Mouse (Mus musculus): ENCODE results near the gene Cbx7.

Cbx7 gene

GRCm38 (mm10) chr15:80003581-80003980 lies 32.7 kb upstream of the Cbx7 start:
- no peak for DNase-seq (ENCODE audit: inconsistent age in 2 of 2, low spot score in 1 of 2)

GRCm38 (mm10) chr15:80001601-80002000 lies 30.7 kb upstream of the Cbx7 start:
- no peak for DNase-seq (ENCODE audit: inconsistent age in 2 of 2, low spot score in 1 of 2)

GRCm38 (mm10) chr15:80000694-80001093 lies 29.8 kb upstream of the Cbx7 start:
- peak; percentile 52 to 74 for DNase-seq (ENCODE audit: inconsistent age in 2 of 2, low spot score in 1 of 2)

- DNase-seq (ENCODE audit: inconsistent age in 2 of 2, low spot score in 1 of 2): no peak
These were observed 27.1 kb upstream of the Cbx7 start for GRCm38 (mm10) chr15:79997988-79998387.

- DNase-seq (ENCODE audit: inconsistent age in 2 of 2, low spot score in 1 of 2): no peak
These were observed 25.9 kb upstream of the Cbx7 start for GRCm38 (mm10) chr15:79996781-79997180.

GRCm38 (mm10) chr15:79995552-79995951 lies 24.6 kb upstream of the Cbx7 start:
- no peak for DNase-seq (ENCODE audit: inconsistent age in 2 of 2, low spot score in 1 of 2)

GRCm38 (mm10) chr15:79994566-79994965 lies 23.6 kb upstream of the Cbx7 start:
- DNase-seq (ENCODE audit: inconsistent age in 2 of 2, low spot score in 1 of 2): no peak

- DNase-seq (ENCODE audit: inconsistent age in 2 of 2, low spot score in 1 of 2): no peak
These were observed 15.3 kb upstream of the Cbx7 start for GRCm38 (mm10) chr15:79986182-79986581.

GRCm38 (mm10) chr15:79985471-79985870 lies 14.6 kb upstream of the Cbx7 start:
- no peak for DNase-seq (ENCODE audit: inconsistent age in 2 of 2, low spot score in 1 of 2)

- DNase-seq (ENCODE audit: inconsistent age in 2 of 2, low spot score in 1 of 2): no peak
These were observed 13.2 kb upstream of the Cbx7 start for GRCm38 (mm10) chr15:79984152-79984551.

GRCm38 (mm10) chr15:79980716-79981115 lies 9.8 kb upstream of the Cbx7 start:
- no peak for DNase-seq (ENCODE audit: inconsistent age in 2 of 2, low spot score in 1 of 2)

- DNase-seq (ENCODE audit: inconsistent age in 2 of 2, low spot score in 1 of 2): no peak
These were observed 1.3 kb upstream of the Cbx7 start for GRCm38 (mm10) chr15:79972186-79972585.

GRCm38 (mm10) chr15:79970491-79970890 lies 428 bp downstream of the Cbx7 start:
- no peak for DNase-seq (ENCODE audit: inconsistent age in 2 of 2, low spot score in 1 of 2)

- DNase-seq (ENCODE audit: inconsistent age in 2 of 2, low spot score in 1 of 2): no peak
These were observed 3.6 kb downstream of the Cbx7 start for GRCm38 (mm10) chr15:79967346-79967745.

- DNase-seq (ENCODE audit: inconsistent age in 2 of 2, low spot score in 1 of 2): no peak
These were observed 6.5 kb downstream of the Cbx7 start for GRCm38 (mm10) chr15:79964376-79964775.

GRCm38 (mm10) chr15:79962661-79963060 lies 8.3 kb downstream of the Cbx7 start:
- DNase-seq (ENCODE audit: inconsistent age in 2 of 2, low spot score in 1 of 2): no peak

GRCm38 (mm10) chr15:79961366-79961921 lies 9.5 kb downstream of the Cbx7 start:
- no peak for DNase-seq (ENCODE audit: inconsistent age in 2 of 2, low spot score in 1 of 2)

GRCm38 (mm10) chr15:79958418-79958817 lies 12.5 kb downstream of the Cbx7 start:
- DNase-seq (ENCODE audit: inconsistent age in 2 of 2, low spot score in 1 of 2): no peak

GRCm38 (mm10) chr15:79956559-79956958 lies 14.4 kb downstream of the Cbx7 start:
- no peak for DNase-seq (ENCODE audit: inconsistent age in 2 of 2, low spot score in 1 of 2)

- DNase-seq (ENCODE audit: inconsistent age in 2 of 2, low spot score in 1 of 2): no peak
These were observed 17.4 kb downstream of the Cbx7 start for GRCm38 (mm10) chr15:79953470-79953869.

GRCm38 (mm10) chr15:79952504-79953231 lies 18.3 kb downstream of the Cbx7 start:
- peak; percentile 96 to 97 for DNase-seq (ENCODE audit: inconsistent age in 2 of 2, low spot score in 1 of 2)

GRCm38 (mm10) chr15:79951730-79952503 lies 19.0 kb downstream of the Cbx7 start:
- peak; percentile 87 for DNase-seq (ENCODE audit: inconsistent age in 2 of 2, low spot score in 1 of 2)
